18 mouse cellular contexts compared by ENCODE assay signal in genomic region chr5:24072031-24072430, GRCm38 (mm10). TPM values are rescaled to one million over a fixed set of nuclear protein-coding genes. Genes with fewer than 3 reads are reported as not detected.
A peak's percentile ranks its signal among the peaks of the same experiment; 100 is the strongest.
DNase-seq lines count a peak whose midpoint lies in the region; ATAC-seq and TF ChIP-seq lines count a peak whose summit lies in the region.
"Had no signal": no experiment of that assay in that cellular context is flagged by ENCODE, and none has a peak within 500 bp of the region (broad histone marks: within the 10 kb centered on the region; RNA-seq: fewer than 3 reads in every experiment).

No protein-coding gene starts in this region.

- no peak overlapping the region for H3K9ac ChIP-seq in heart, embryonic 14.5 days (ENCODE audit: low read length)
- no peak overlapping the region for H3K9ac ChIP-seq in midbrain, embryonic 13.5 days (replicated peaks)
- H3K9ac ChIP-seq: forebrain, postnatal 0 days; limb, embryonic 15.5 days had no signal

- H3K4me2 ChIP-seq in heart, embryonic 14.5 days (ENCODE audit: low read length), result no peak overlapping the region
- H3K4me2 ChIP-seq in midbrain, embryonic 13.5 days (replicated peaks), result no peak overlapping the region
- H3K4me2 ChIP-seq: limb, embryonic 15.5 days had no signal

- no peaks in the 10 kb centered on the region for H3K27me3 ChIP-seq in heart, embryonic 14.5 days (ENCODE audit: control insufficient read depth, insufficient read depth, low read length)
- H3K27me3 ChIP-seq in midbrain, embryonic 13.5 days, result no peaks in the 10 kb centered on the region
- H3K27me3 ChIP-seq: limb, embryonic 15.5 days had no signal

- H3K9me3 ChIP-seq in heart, embryonic 14.5 days (ENCODE audit: control insufficient read depth, low read length), result no peaks in the 10 kb centered on the region
- no peaks in the 10 kb centered on the region for H3K9me3 ChIP-seq in midbrain, embryonic 13.5 days
- H3K9me3 ChIP-seq: limb, embryonic 15.5 days had no signal

- H3K4me3 ChIP-seq in heart, embryonic 14.5 days (ENCODE audit: control insufficient read depth in 1 of 2, insufficient read depth in 1 of 2, low read depth in 1 of 2, low read length in 2 of 2), result no peak overlapping the region
- H3K4me3 ChIP-seq in left cerebral cortex, adult 2 months, result no peak overlapping the region
- H3K4me3 ChIP-seq in midbrain, embryonic 13.5 days (replicated peaks), result no peak overlapping the region
- H3K4me3 ChIP-seq: limb, embryonic 15.5 days had no signal

- intact Hi-C loops in left cerebral cortex, adult 2 months (cut with DNase I), result no loop called here

- no peak for DNase-seq in heart, adult 18-20 months
- DNase-seq in adrenal gland, adult 8-10 months, result peak; percentile 41
- peak; percentile 26 for DNase-seq in fat pad, adult 2 months (ENCODE audit: extremely low read depth, low read depth, low spot score)
- peak; percentile 73 for DNase-seq in lung, postnatal 36 days
- DNase-seq in left cerebral cortex, adult 2 months (ENCODE audit: extremely low spot score in 1 of 2, low spot score in 2 of 2), result no peak
- DNase-seq: B cell, adult 2 months; cerebellum, adult 18-20 months; forebrain, postnatal 0 days; heart, postnatal 36 days; kidney, adult 9 months; kidney, postnatal 36 days; layer of hippocampus, adult 9-11 months; thymus, postnatal 25 days had no signal

- H3K36me3 ChIP-seq in heart, embryonic 14.5 days (ENCODE audit: control insufficient read depth, insufficient read depth, low read length), result no peaks in the 10 kb centered on the region
- no peaks in the 10 kb centered on the region for H3K36me3 ChIP-seq in midbrain, embryonic 13.5 days
- H3K36me3 ChIP-seq: limb, embryonic 15.5 days had no signal

- WGBS in heart, embryonic 14.5 days, result 62% methylated on average over 6 of the region's 6 CpGs
- 69% methylated on average over 6 of the region's 6 CpGs for WGBS in midbrain, embryonic 13.5 days

- ATAC-seq in heart, embryonic 14.5 days (ENCODE audit: insufficient number of reproducible peaks, insufficient read depth, low FRiP score, low read depth), result no peak
- ATAC-seq in midbrain, embryonic 13.5 days, result no peak
- ATAC-seq: forebrain, postnatal 0 days; inflammation-experienced regulatory T-cells, adult 6 months; midbrain, embryonic 16.5 days had no signal

- peak overlapping the region; percentile 1 to 29; a peak in 1 of 4 replicates for H3K27ac ChIP-seq in heart, embryonic 14.5 days (replicated peaks in 1 of 2; ENCODE audit: control insufficient read depth in 1 of 2, insufficient read depth in 1 of 2, low read depth in 2 of 2, low read length in 2 of 2)
- no peak overlapping the region for H3K27ac ChIP-seq in left cerebral cortex, adult 2 months
- H3K27ac ChIP-seq in midbrain, embryonic 13.5 days, result no peak overlapping the region
- H3K27ac ChIP-seq: limb, embryonic 15.5 days had no signal

- TF ChIP-seq CTCF in left cerebral cortex, adult 2 months (IDR thresholded peaks at IDR 0.05), result no peak

- peaks cover 3 to 5% of the 10 kb centered on the region in 2 experiments; a peak in 3 of 4 replicates for H3K4me1 ChIP-seq in heart, embryonic 14.5 days (ENCODE audit: control insufficient read depth in 2 of 2, insufficient read depth in 2 of 2, low read length in 2 of 2)
- H3K4me1 ChIP-seq in midbrain, embryonic 13.5 days (replicated peaks), result peaks cover 5% of the 10 kb centered on the region

RNA-seq across cellular contexts. Expression of gene Klhl7, which starts 28.4 kb away (rescaled TPM):
- polyA plus RNA-seq in heart, embryonic 14.5 days (2014; fragmentation: Nextera tagmentation; extraction: Ambion mirVana), result 45.7 and 51.0 TPM in 2 replicates
- 10 to 100 TPM; 44.6 to 46.4 TPM for total RNA-seq in heart, adult 18-20 months (2021)
- 10 to 100 TPM; 37.0 to 41.8 (median 39.4) TPM for total RNA-seq in adrenal gland, adult 8-10 months (2022)
- 10 to 100 TPM; 88.2 TPM for total RNA-seq in left cerebral cortex, adult 2 months (2021)
- polyA plus RNA-seq in midbrain, embryonic 13.5 days (2015; fragmentation: Nextera tagmentation; extraction: Ambion mirVana), result 165 and 177 TPM in 2 replicates

RNA-seq across cellular contexts. Expression of gene Fam126a, which starts 41.5 kb away (rescaled TPM):
- polyA plus RNA-seq in heart, embryonic 14.5 days (2014; fragmentation: Nextera tagmentation; extraction: Ambion mirVana), result 45.4 and 49.6 TPM in 2 replicates
- total RNA-seq in heart, adult 18-20 months (2021), result 10 to 100 TPM; 37.3 to 42.2 TPM
- total RNA-seq in adrenal gland, adult 8-10 months (2022), result 100 to 1,000 TPM in 2 of 4 experiments, 10 to 100 TPM in 2; 71.3 to 124 (median 96.4) TPM
- 10 to 100 TPM; 14.9 to 19.6 TPM for total RNA-seq in left cerebral cortex, adult 2 months (2021)
- 35.8 and 38.7 TPM in 2 replicates for polyA plus RNA-seq in midbrain, embryonic 13.5 days (2015; fragmentation: Nextera tagmentation; extraction: Ambion mirVana)

Comparison
In these comparisons a context has a peak if more than half of its experiments do, and no peak if none do; other contexts are left out.
1. H3K27ac ChIP-seq: peak in heart, embryonic 14.5 days (2 of 2); none in left cerebral cortex, adult 2 months (single experiment) and midbrain, embryonic 13.5 days (single experiment).
2. DNase-seq: peak in adrenal gland, adult 8-10 months (single experiment), fat pad, adult 2 months (single experiment) and lung, postnatal 36 days (single experiment); none in heart, adult 18-20 months (0 of 2) and left cerebral cortex, adult 2 months (0 of 2).